Mouse (Mus musculus): ENCODE measurements around the gene Ptprd. TPM values are rescaled to one million over a fixed set of nuclear protein-coding genes. Genes with fewer than 3 reads are reported as not detected.
"Not testable (repeated sequence)": the region's sequence is repeated elsewhere in the genome, so short reads cannot be mapped to it uniquely, and the experiment has no call there.

Ptprd gene
- polyA plus RNA-seq, 1 experiment from 2014 or later, result 112 TPM

DNA sequence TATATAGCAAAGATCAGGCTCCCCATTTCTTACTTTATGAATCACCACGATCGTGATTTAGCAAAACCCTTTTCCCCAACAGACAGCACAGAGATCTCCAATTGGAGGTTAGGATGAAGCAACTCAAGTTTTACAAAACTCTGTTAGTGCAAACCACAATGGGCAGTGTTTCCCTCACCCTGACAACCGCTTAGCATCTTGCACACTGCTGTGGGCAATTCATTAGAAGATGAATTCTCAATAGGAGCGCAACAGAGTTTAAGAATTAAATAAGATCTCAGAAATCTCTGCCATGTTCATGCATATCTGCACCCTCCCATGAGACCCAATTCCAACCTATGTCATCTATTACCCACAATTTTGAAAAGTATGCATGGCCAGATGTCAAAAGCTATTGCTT lies 1773.7 kb downstream of the Ptprd start:
- Histone ChIP-seq H3K9me3 (ENCODE audit: control insufficient read depth, low read length) (no peaks in the 10 kb centered on the region), H3K4me3 (replicated peaks; ENCODE audit: low read length) (no peak overlapping the region), H3K4me1 (replicated peaks; ENCODE audit: control insufficient read depth, insufficient read depth, low read length) (peaks cover 39% of the 10 kb centered on the region), H3K36me3 (replicated peaks; ENCODE audit: control insufficient read depth, insufficient read depth) (no peaks in the 10 kb centered on the region), H3K27me3 (ENCODE audit: control insufficient read depth, insufficient read depth, low read length) (no peaks in the 10 kb centered on the region), H3K9ac (no peak overlapping the region), H3K4me2 (replicated peaks) (0 out of 2 replicates have a peak overlapping the region, but pooled peaks have one; percentile 7), H3K27ac (no peak overlapping the region)
- 49% methylated on average over 4 of the region's 4 CpGs for WGBS
- no peak for DNase-seq (ENCODE audit: low spot score)
- 0 out of 2 replicates have a peak, but pooled peaks have one; percentile 15 for ATAC-seq (ENCODE audit: low FRiP score)

GRCm38 (mm10) chr4:76435920-76436319 lies 1775.8 kb downstream of the Ptprd start:
- WGBS, result 56% methylated on average over 5 of the region's 5 CpGs
- no peaks in the 10 kb centered on the region for H3K9me3 ChIP-seq (ENCODE audit: control insufficient read depth, low read length)
- no peak for ATAC-seq (ENCODE audit: low FRiP score)

GRCm38 (mm10) chr4:76429769-76430168 lies 1782.0 kb downstream of the Ptprd start:
- Histone ChIP-seq H3K9me3 (ENCODE audit: control insufficient read depth, low read length) (no peaks in the 10 kb centered on the region), H3K4me1 (replicated peaks; ENCODE audit: control insufficient read depth, insufficient read depth, low read length) (peaks cover 15% of the 10 kb centered on the region; the same call in 1 of the 2 replicates), H3K27ac (no peak overlapping the region), H3K9ac (no peak overlapping the region), H3K36me3 (replicated peaks; ENCODE audit: control insufficient read depth, insufficient read depth) (no peaks in the 10 kb centered on the region), H3K4me2 (replicated peaks) (no peak overlapping the region), H3K27me3 (ENCODE audit: control insufficient read depth, insufficient read depth, low read length) (no peaks in the 10 kb centered on the region), H3K4me3 (replicated peaks; ENCODE audit: low read length) (no peak overlapping the region)
- DNase-seq (ENCODE audit: low spot score), result no peak
- ATAC-seq (ENCODE audit: low FRiP score), result no peak
- WGBS, result 59% methylated on average over 3 of the region's 3 CpGs

More at GRCm38 (mm10) chr4:76435920-76436319, 1775.8 kb downstream of the Ptprd start:
- no peaks in the 10 kb centered on the region for H3K36me3 ChIP-seq (replicated peaks; ENCODE audit: control insufficient read depth, insufficient read depth)
- no peak overlapping the region for H3K27ac ChIP-seq
- no peak overlapping the region for H3K4me2 ChIP-seq (replicated peaks)
- H3K9ac ChIP-seq, result no peak overlapping the region
- H3K4me3 ChIP-seq (replicated peaks; ENCODE audit: low read length), result no peak overlapping the region
- H3K4me1 ChIP-seq (replicated peaks; ENCODE audit: control insufficient read depth, insufficient read depth, low read length), result peaks cover 39% of the 10 kb centered on the region
- DNase-seq (ENCODE audit: low spot score), result no peak
- no peaks in the 10 kb centered on the region for H3K27me3 ChIP-seq (ENCODE audit: control insufficient read depth, insufficient read depth, low read length)

- not testable (repeated sequence) for DNase-seq (ENCODE audit: low spot score); H3K9me3 ChIP-seq (ENCODE audit: control insufficient read depth, low read length); H3K4me3 ChIP-seq (replicated peaks; ENCODE audit: low read length); H3K36me3 ChIP-seq (replicated peaks; ENCODE audit: control insufficient read depth, insufficient read depth); H3K27me3 ChIP-seq (ENCODE audit: control insufficient read depth, insufficient read depth, low read length); H3K27ac ChIP-seq; H3K4me2 ChIP-seq (replicated peaks); ATAC-seq (ENCODE audit: low FRiP score); H3K9ac ChIP-seq
- peaks cover 15% of the 10 kb centered on the region; the same call in 1 of the 2 replicates for H3K4me1 ChIP-seq (replicated peaks; ENCODE audit: control insufficient read depth, insufficient read depth, low read length)
- 91% methylated on average over 3 of the region's 3 CpGs for WGBS
Observed at GRCm38 (mm10) chr4:76427036-76427435, 1784.7 kb downstream of the Ptprd start.

DNA sequence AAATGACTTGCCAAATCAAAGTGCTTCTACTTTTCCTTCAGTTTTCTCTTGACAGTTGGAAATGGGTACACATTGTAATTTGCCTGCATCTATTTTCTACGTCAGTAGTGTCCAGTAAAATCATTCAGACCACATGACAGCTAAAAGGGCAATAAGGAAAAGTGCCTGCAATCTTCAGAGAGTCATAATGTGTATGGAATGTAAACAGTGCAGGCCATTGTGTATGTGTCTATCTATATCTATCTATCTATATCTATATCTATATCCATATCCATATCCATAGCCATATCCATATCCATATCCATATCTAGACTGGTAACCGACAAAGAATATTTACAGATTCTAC lies 1786.6 kb downstream of the Ptprd start:
- H3K9ac ChIP-seq, result no peak overlapping the region
- no peak overlapping the region for H3K4me2 ChIP-seq (replicated peaks)
- H3K27ac ChIP-seq, result no peak overlapping the region
- no peaks in the 10 kb centered on the region for H3K36me3 ChIP-seq (replicated peaks; ENCODE audit: control insufficient read depth, insufficient read depth)
- H3K27me3 ChIP-seq (ENCODE audit: control insufficient read depth, insufficient read depth, low read length), result no peaks in the 10 kb centered on the region
- DNase-seq (ENCODE audit: low spot score) (no peak), ATAC-seq (ENCODE audit: low FRiP score) (no peak)
- 96% methylated on average over 2 of the region's 2 CpGs for WGBS
- H3K9me3 ChIP-seq (ENCODE audit: control insufficient read depth, low read length), result no peaks in the 10 kb centered on the region
- peaks cover 11% of the 10 kb centered on the region; the same call in 1 of the 2 replicates for H3K4me1 ChIP-seq (replicated peaks; ENCODE audit: control insufficient read depth, insufficient read depth, low read length)
- H3K4me3 ChIP-seq (replicated peaks; ENCODE audit: low read length), result no peak overlapping the region

DNA sequence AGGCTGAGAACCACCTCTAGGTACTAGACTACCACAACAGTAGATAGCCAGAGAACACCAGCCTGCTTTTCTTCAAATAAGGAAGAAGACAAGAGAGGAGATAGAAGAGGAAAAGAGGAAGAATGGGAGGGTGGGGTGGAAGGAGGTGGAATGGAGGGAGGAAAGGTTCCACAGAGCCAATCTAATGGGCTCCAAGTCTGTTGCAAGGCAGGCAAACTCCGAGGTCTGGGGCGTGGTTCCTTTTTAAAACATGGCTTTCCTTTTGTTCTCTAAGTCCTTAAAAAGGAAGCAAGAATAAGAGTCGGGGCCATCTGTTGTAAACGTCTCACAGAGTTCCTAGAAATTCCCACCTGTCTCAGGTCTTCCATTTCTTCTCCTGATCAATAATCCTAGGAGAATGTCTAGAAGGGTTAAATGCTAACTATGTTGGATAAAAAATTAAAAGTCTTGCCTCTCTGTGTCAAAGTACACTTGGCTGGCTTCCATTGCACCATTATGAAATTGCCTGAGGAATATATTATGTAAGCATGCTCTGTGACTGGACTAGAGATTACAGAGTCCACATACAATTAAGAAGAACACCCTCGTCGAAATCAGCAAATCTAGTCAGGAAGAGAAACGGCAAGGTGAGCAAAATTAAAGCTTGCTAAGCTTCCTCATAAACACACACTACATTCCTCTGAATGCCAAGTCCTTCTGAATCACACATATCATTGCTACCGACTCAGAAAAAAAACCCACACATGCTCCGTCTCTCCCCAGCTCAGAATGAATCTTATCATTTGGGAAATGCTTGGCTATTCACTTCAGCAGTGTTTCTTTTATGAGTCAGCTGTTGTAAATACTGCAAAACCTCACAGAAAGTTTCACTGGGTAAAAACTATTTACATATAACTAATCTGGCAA lies 1787.2 kb downstream of the Ptprd start:
- Histone ChIP-seq H3K9me3 (ENCODE audit: control insufficient read depth, low read length) (no peaks in the 10 kb centered on the region), H3K27me3 (ENCODE audit: control insufficient read depth, insufficient read depth, low read length) (no peaks in the 10 kb centered on the region), H3K9ac (no peak overlapping the region), H3K4me1 (replicated peaks; ENCODE audit: control insufficient read depth, insufficient read depth, low read length) (peaks cover 6% of the 10 kb centered on the region; the same call in 1 of the 2 replicates), H3K4me3 (replicated peaks; ENCODE audit: low read length) (no peak overlapping the region), H3K4me2 (replicated peaks) (no peak overlapping the region), H3K36me3 (replicated peaks; ENCODE audit: control insufficient read depth, insufficient read depth) (no peaks in the 10 kb centered on the region), H3K27ac (no peak overlapping the region)
- ATAC-seq (ENCODE audit: low FRiP score) (no peak), DNase-seq (ENCODE audit: low spot score) (no peak)
- WGBS, result 79% methylated on average over 9 of the region's 9 CpGs

- Histone ChIP-seq H3K9me3 (ENCODE audit: control insufficient read depth, low read length) (no peaks in the 10 kb centered on the region), H3K4me3 (replicated peaks; ENCODE audit: low read length) (no peak overlapping the region), H3K4me2 (replicated peaks) (no peak overlapping the region), H3K9ac (no peak overlapping the region), H3K27me3 (ENCODE audit: control insufficient read depth, insufficient read depth, low read length) (no peaks in the 10 kb centered on the region), H3K36me3 (replicated peaks; ENCODE audit: control insufficient read depth, insufficient read depth) (no peaks in the 10 kb centered on the region), H3K4me1 (replicated peaks; ENCODE audit: control insufficient read depth, insufficient read depth, low read length) (no peaks in the 10 kb centered on the region; the same call in 1 of the 2 replicates), H3K27ac (no peak overlapping the region)
- 94% methylated on average over 4 of the region's 4 CpGs for whole genome bisulfite sequencing
- ATAC-seq (ENCODE audit: low FRiP score) (no peak), DNase-seq (ENCODE audit: low spot score) (no peak)
Observed at GRCm38 (mm10) chr4:76422113-76422512, 1789.6 kb downstream of the Ptprd start.

DNA sequence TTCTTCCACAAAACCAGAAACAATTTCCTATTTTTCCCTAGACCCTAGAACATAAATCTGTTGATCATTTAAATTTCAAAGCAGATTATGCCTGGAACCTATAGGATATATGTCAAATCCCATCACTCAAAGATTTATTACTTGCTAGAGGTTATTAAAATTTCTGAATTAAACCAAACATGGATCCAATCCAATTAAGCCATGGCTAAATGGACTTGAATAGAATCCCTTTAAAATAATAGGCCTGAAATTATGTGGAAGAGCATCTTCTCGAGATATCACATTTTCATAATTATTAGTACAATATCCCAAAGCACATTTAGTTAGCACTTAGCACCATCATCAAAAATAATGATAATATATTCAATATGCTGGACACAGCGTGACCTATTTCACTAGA lies 1792.1 kb downstream of the Ptprd start:
- Histone ChIP-seq H3K4me1 (replicated peaks; ENCODE audit: control insufficient read depth, insufficient read depth, low read length) (0 out of 2 replicates have a peak, but pooled peaks cover 2% of the 10 kb centered on the region), H3K9me3 (ENCODE audit: control insufficient read depth, low read length) (no peaks in the 10 kb centered on the region), H3K27me3 (ENCODE audit: control insufficient read depth, insufficient read depth, low read length) (no peaks in the 10 kb centered on the region), H3K36me3 (replicated peaks; ENCODE audit: control insufficient read depth, insufficient read depth) (no peaks in the 10 kb centered on the region), H3K27ac (no peak overlapping the region), H3K9ac (no peak overlapping the region), H3K4me2 (replicated peaks) (no peak overlapping the region), H3K4me3 (replicated peaks; ENCODE audit: low read length) (no peak overlapping the region)
- DNase-seq (ENCODE audit: low spot score) (no peak), ATAC-seq (ENCODE audit: low FRiP score) (no peak)
- WGBS, result 66% methylated on average over 2 of the region's 2 CpGs

DNA sequence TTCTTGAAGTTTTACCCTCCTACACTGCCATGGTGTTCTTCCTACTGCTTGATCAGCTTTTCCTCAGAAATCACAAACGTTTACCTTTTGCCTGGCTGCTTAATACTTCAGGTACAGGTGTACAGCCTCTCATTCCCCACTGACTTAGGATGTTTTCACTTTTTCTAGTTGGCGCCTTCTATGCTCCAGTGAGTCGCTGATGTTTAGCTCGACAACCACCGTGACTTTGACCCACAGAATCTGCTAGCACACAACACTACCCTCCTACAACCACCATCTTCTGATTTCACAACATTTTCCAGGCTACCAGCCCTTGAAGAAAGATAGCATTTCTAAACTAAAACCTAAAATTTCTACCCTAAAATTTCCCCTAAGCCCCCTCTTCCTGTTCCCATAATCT lies 1794.1 kb downstream of the Ptprd start:
- no peaks in the 10 kb centered on the region for H3K9me3 ChIP-seq (ENCODE audit: control insufficient read depth, low read length)
- H3K4me2 ChIP-seq (replicated peaks), result no peak overlapping the region
- no peak overlapping the region for H3K9ac ChIP-seq
- no peak for DNase-seq (ENCODE audit: low spot score)
- H3K27ac ChIP-seq, result no peak overlapping the region
- ATAC-seq (ENCODE audit: low FRiP score), result no peak
- no peaks in the 10 kb centered on the region for H3K36me3 ChIP-seq (replicated peaks; ENCODE audit: control insufficient read depth, insufficient read depth)
- no peak overlapping the region for H3K4me3 ChIP-seq (replicated peaks; ENCODE audit: low read length)
- H3K27me3 ChIP-seq (ENCODE audit: control insufficient read depth, insufficient read depth, low read length), result no peaks in the 10 kb centered on the region
- H3K4me1 ChIP-seq (replicated peaks; ENCODE audit: control insufficient read depth, insufficient read depth, low read length), result peaks cover 2% of the 10 kb centered on the region; the same call in 1 of the 2 replicates
- 98% methylated on average over 5 of the region's 5 CpGs for WGBS

All from hindbrain, embryonic 14.5 days (tissue).